Mouse (Mus musculus) lung, postnatal 0 days (tissue): ENCODE data around the gene Cebpz. TPM values are rescaled to one million over a fixed set of nuclear protein-coding genes. Genes with fewer than 3 reads are reported as not detected.
A peak's percentile ranks its signal among the peaks of the same experiment; 100 is the strongest.

ENCODE experiments used
- ATAC-seq: fragments of 200-750 bp; cut with Nextera tagmentation; 2 replicates; pipeline ENCODE4 v1.8.0; 2017; ENCODE audit warnings: moderate library complexity
- DNase-seq: peaks from one replicate; pipeline ENCODE4 v3.0.0-alpha.2; 2016; ENCODE audit warnings: low spot score
- H3K27ac ChIP-seq: fragments of 300-500 bp; sonication (generic); 2 replicates; pipeline ENCODE4 v1.5.1; 2014; ENCODE audit warnings: antibody characterized with exemption, mild to moderate bottlenecking, low read length, mixed read lengths
- H3K27me3 ChIP-seq: fragments of 300-500 bp; sonication (generic); replicated peaks from 2 replicates; pipeline ENCODE4 v1.6.1; 2014; ENCODE audit warnings: low read length, mixed read lengths; ENCODE audit not compliant: insufficient read depth
- H3K36me3 ChIP-seq: fragments of 300-500 bp; sonication (generic); 2 replicates; pipeline ENCODE4 v1.6.1; 2014; ENCODE audit warnings: low read length, mixed read lengths; ENCODE audit not compliant: insufficient read depth
- H3K4me1 ChIP-seq: fragments of 300-500 bp; sonication (generic); 2 replicates; pipeline ENCODE4 v1.6.1; 2014; ENCODE audit warnings: antibody characterized with exemption, low read depth, low read length, mixed read lengths; ENCODE audit not compliant: insufficient read depth
- H3K4me2 ChIP-seq: fragments of 300-500 bp; sonication (generic); replicated peaks from 2 replicates; pipeline ENCODE4 v1.6.1; 2014; ENCODE audit warnings: low read depth, mild to moderate bottlenecking, low read length, moderate library complexity, mixed read lengths
- H3K4me3 ChIP-seq: fragments of 300-500 bp; sonication (generic); 2 replicates; pipeline ENCODE4 v1.5.1; 2014; ENCODE audit warnings: low read depth, low read length
- H3K9ac ChIP-seq: fragments of 300-500 bp; sonication (generic); replicated peaks from 2 replicates; pipeline ENCODE4 v1.6.1; 2014; ENCODE audit warnings: low read depth, mild to moderate bottlenecking
- H3K9me3 ChIP-seq: fragments of 300-500 bp; sonication (generic); 2 replicates; pipeline ENCODE4 v1.6.1; 2016; ENCODE audit warnings: low read length, mixed read lengths
- CTCF ChIP-seq: IDR thresholded peaks from 2 replicates; pipeline ENCODE4 v1.5.1; 2016; ENCODE audit warnings: antibody characterized with exemption, mild to moderate bottlenecking
- EP300 ChIP-seq: IDR thresholded peaks from 2 replicates; pipeline ENCODE4 v1.6.1; 2016; ENCODE audit warnings: antibody characterized with exemption, mild to moderate bottlenecking, control low read depth
- WGBS: fragments of 180-500 bp; shearing (Covaris S2); extraction: QIAGEN DNeasy Blood & Tissue Kit; methylation state at CpG from one replicate; pipeline ENCODE4 v1.1.7; 2014; 5-methylcytosine and 5-hydroxymethylcytosine counted together
- polyA plus RNA-seq: library from polyadenylated mRNA; unstranded; fragments of >200 nt; fragmentation: Nextera tagmentation; extraction: Ambion mirVana; gene quantifications from 2 replicates; pipeline ENCODE4 v1.2.1, GENCODE M21; 2015

Cebpz gene
- polyA plus RNA-seq = 43.4 and 47.6 TPM in 2 replicates

GRCm38 (mm10) chr17:78936466-78937228 lies at the start of gene Cebpz, which contains the start of gene Ndufaf7:
Gene Cebpz, minus strand, starts transcription at chr17:78937066.
Gene Ndufaf7, plus strand, starts transcription at chr17:78937136.
- DNase-seq (peak; percentile 98), ATAC-seq (peak; percentile 100)
- Histone ChIP-seq H3K4me3 (peak within 1 kb of the TSS; percentile 75), H3K9ac (peak within 1 kb of the TSS; percentile 71), H3K4me1 (no peaks in the 10 kb centered on the region; the same call in none of the 2 replicates), H3K4me2 (peak within 1 kb of the TSS; percentile 85), H3K27me3 (no peaks in the 10 kb centered on the region), H3K27ac (peak within 1 kb of the TSS; percentile 15; the same call in 1 of the 2 replicates), H3K36me3 (peaks cover 11% of the 10 kb centered on the region; the same call in 1 of the 2 replicates), H3K9me3 (no peaks in the 10 kb centered on the region)
- TF ChIP-seq EP300 (no peak), CTCF (no peak)
- WGBS = 1% methylated on average over 45 of the region's 45 CpGs

GRCm38 (mm10) chr17:78983736-78984135 lies 46.9 kb upstream of the Cebpz start:
- H3K4me2 ChIP-seq = no peak overlapping the region
- no peak overlapping the region for H3K27ac ChIP-seq
- peaks cover 11% of the 10 kb centered on the region; the same call in 1 of the 2 replicates for H3K36me3 ChIP-seq
- ATAC-seq (no peak), DNase-seq (no peak)
- no peak overlapping the region for H3K9ac ChIP-seq
- H3K9me3 ChIP-seq = no peaks in the 10 kb centered on the region
- peaks cover 2% of the 10 kb centered on the region; the same call in 1 of the 2 replicates for H3K4me1 ChIP-seq
- WGBS = 88% methylated on average over 3 of the region's 3 CpGs
- no peak for TF ChIP-seq CTCF
- no peak for TF ChIP-seq EP300
- no peak overlapping the region for H3K4me3 ChIP-seq
- no peaks in the 10 kb centered on the region for H3K27me3 ChIP-seq

GRCm38 (mm10) chr17:78983166-78983565 lies 46.3 kb upstream of the Cebpz start:
- Histone ChIP-seq H3K9ac (no peak overlapping the region), H3K4me3 (no peak overlapping the region), H3K36me3 (peaks cover 11% of the 10 kb centered on the region; the same call in 1 of the 2 replicates), H3K4me1 (peaks cover 2% of the 10 kb centered on the region; the same call in 1 of the 2 replicates), H3K27me3 (no peaks in the 10 kb centered on the region), H3K4me2 (no peak overlapping the region), H3K27ac (no peak overlapping the region), H3K9me3 (no peaks in the 10 kb centered on the region)
- no peak for ATAC-seq
- no peak for DNase-seq
- 93% methylated on average over 8 of the region's 8 CpGs for WGBS
- 0 out of 2 replicates have a peak, but pooled peaks have one; percentile 15 for TF ChIP-seq CTCF
- TF ChIP-seq EP300 = no peak

- Histone ChIP-seq H3K9ac (no peak overlapping the region), H3K4me1 (no peaks in the 10 kb centered on the region), H3K4me2 (no peak overlapping the region), H3K9me3 (no peaks in the 10 kb centered on the region), H3K27ac (no peak overlapping the region), H3K27me3 (no peaks in the 10 kb centered on the region), H3K36me3 (peaks cover 23% of the 10 kb centered on the region; the same call in 1 of the 2 replicates), H3K4me3 (no peak overlapping the region)
- no peak for TF ChIP-seq CTCF
- no peak for TF ChIP-seq EP300
- DNase-seq = no peak
- ATAC-seq = no peak
- 67% methylated on average over 3 of the region's 3 CpGs for WGBS
Measured at GRCm38 (mm10) chr17:78968500-78968899, 31.6 kb upstream of the Cebpz start.

GRCm38 (mm10) chr17:78966092-78966883 lies 29.4 kb upstream of the Cebpz start:
- Histone ChIP-seq H3K4me2 (no peak overlapping the region), H3K36me3 (peaks cover 32% of the 10 kb centered on the region; the same call in 1 of the 2 replicates), H3K27ac (0 out of 2 replicates have a peak overlapping the region, but pooled peaks have one; percentile 32), H3K9ac (no peak overlapping the region), H3K4me1 (no peaks in the 10 kb centered on the region), H3K9me3 (no peaks in the 10 kb centered on the region), H3K27me3 (no peaks in the 10 kb centered on the region), H3K4me3 (no peak overlapping the region)
- peak; percentile 72 for DNase-seq
- no peak for TF ChIP-seq CTCF
- TF ChIP-seq EP300 = peak; percentile 26; the same call in 1 of the 2 replicates
- ATAC-seq = peak; percentile 92
- whole genome bisulfite sequencing = 61% methylated on average over 11 of the region's 11 CpGs

- WGBS = 61% methylated on average over 1 of the region's 1 CpGs
Measured at GRCm38 (mm10) chr17:78964387-78964786, 27.5 kb upstream of the Cebpz start.

More at GRCm38 (mm10) chr17:78964387-78964786, 27.5 kb upstream of the Cebpz start:
- H3K27me3 ChIP-seq = no peaks in the 10 kb centered on the region
- no peak overlapping the region for H3K9ac ChIP-seq
- H3K4me1 ChIP-seq = no peaks in the 10 kb centered on the region
- no peak overlapping the region for H3K4me2 ChIP-seq
- H3K4me3 ChIP-seq = no peak overlapping the region
- no peaks in the 10 kb centered on the region for H3K9me3 ChIP-seq
- DNase-seq = no peak
- ATAC-seq = no peak
- no peak overlapping the region for H3K27ac ChIP-seq
- TF ChIP-seq CTCF (no peak), EP300 (no peak)
- H3K36me3 ChIP-seq = peaks cover 32% of the 10 kb centered on the region
